Comparison of ENCODE assay signal across 20 mouse cellular contexts in the genomic region with DNA sequence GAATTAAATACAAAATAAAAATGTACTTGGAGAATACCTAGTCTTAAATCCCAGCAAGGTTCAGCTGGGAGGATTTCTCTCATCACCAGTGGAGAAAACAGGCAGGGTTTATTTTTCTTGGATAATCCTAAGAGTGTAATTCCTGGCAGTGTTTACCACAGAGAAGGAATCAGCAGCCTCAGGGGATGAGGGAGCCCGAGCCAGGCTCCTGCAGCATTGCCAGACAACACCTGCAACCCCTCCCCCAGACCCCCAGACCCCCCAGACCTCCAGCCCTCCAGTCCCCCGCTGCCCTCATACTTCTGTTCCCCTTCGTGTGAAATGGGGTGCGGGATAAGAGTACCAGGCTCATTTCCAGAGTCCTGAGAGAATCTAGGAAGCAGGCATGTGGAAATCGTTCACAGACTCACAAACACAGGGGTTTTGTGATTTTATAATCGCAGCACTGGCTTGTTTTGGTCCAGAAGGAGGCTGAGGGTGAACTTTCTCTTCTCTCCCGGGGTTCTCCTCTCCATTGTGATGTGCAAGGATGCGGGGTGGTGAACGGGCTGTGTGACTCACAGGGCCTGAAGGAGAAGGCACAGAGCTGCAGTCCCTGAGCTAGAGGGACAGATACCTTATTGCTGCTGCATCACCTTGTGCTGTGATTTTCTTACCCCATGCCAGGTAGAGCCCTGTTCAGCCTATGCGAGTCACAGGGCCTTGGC.
A peak's percentile ranks its signal among the peaks of the same experiment; 100 is the strongest.
DNase-seq lines count a peak whose midpoint lies in the region; ATAC-seq lines count a peak whose summit lies in the region.
"Had no signal": no experiment of that assay in that cellular context is flagged by ENCODE, and none has a peak within 500 bp of the region (broad histone marks: within the 10 kb centered on the region; RNA-seq: fewer than 3 reads in every experiment).

No protein-coding gene starts in this region.

- H3K9me3 ChIP-seq in limb, embryonic 11.5 days (ENCODE audit: control insufficient read depth, low read length): no peaks in the 10 kb centered on the region
- H3K9me3 ChIP-seq: hindbrain, embryonic 15.5 days; intestine, embryonic 15.5 days had no signal

- no peaks in the 10 kb centered on the region for H3K27me3 ChIP-seq in limb, embryonic 11.5 days (ENCODE audit: control insufficient read depth, insufficient read depth, low read length)
- H3K27me3 ChIP-seq: CH12.LX; hindbrain, embryonic 15.5 days; intestine, embryonic 15.5 days; neural tube, embryonic 12.5 days had no signal

- ATAC-seq in limb, embryonic 11.5 days (ENCODE audit: insufficient number of reproducible peaks, low FRiP score, low TSS enrichment, low read depth): no peak
- ATAC-seq: intestine, embryonic 15.5 days had no signal

- no peak overlapping the region for H3K27ac ChIP-seq in limb, embryonic 11.5 days (replicated peaks; ENCODE audit: low read depth, low read length)
- H3K27ac ChIP-seq: heart, embryonic 10.5 days; hindbrain, embryonic 15.5 days; intestine, embryonic 15.5 days; neural tube, embryonic 12.5 days had no signal

- H3K9ac ChIP-seq in limb, embryonic 11.5 days (ENCODE audit: low read length): 0 out of 2 replicates have a peak overlapping the region, but pooled peaks have one; percentile 12
- H3K9ac ChIP-seq: hindbrain, embryonic 15.5 days; intestine, embryonic 15.5 days; neural tube, embryonic 12.5 days had no signal

- 41% methylated on average over 10 of the region's 10 CpGs for WGBS in limb, embryonic 11.5 days

- no peaks in the 10 kb centered on the region for H3K36me3 ChIP-seq in limb, embryonic 11.5 days (ENCODE audit: control insufficient read depth, insufficient read depth, low read length)
- H3K36me3 ChIP-seq: hindbrain, embryonic 15.5 days; intestine, embryonic 15.5 days had no signal

- peak; percentile 91 for DNase-seq in heart, adult 11 months
- DNase-seq in heart, postnatal 10 days: no peak
- peak; percentile 36 for DNase-seq in 3T3-L1 (ENCODE audit: low read depth, low spot score)
- DNase-seq in brain, adult 2 months (ENCODE audit: low read depth, low spot score): peak; percentile 61
- no peak for DNase-seq in limb, embryonic 11.5 days (ENCODE audit: low spot score)
- DNase-seq in ovary, postnatal 14 days (ENCODE audit: low spot score): no peak
- no peak for DNase-seq in lung, adult 18-20 months
- DNase-seq in adrenal gland, adult (ENCODE audit: inconsistent age in 2 of 2, low spot score in 1 of 2): no peak
- DNase-seq: adrenal gland, postnatal 10 days; gastrocnemius, postnatal 25 days; kidney, postnatal 4 days; lung, adult 2 months; thymus, postnatal 14 days had no signal

- no peak overlapping the region for H3K4me2 ChIP-seq in limb, embryonic 11.5 days (ENCODE audit: low read depth, severe bottlenecking)
- H3K4me2 ChIP-seq: hindbrain, embryonic 15.5 days; intestine, embryonic 15.5 days; liver, embryonic 11.5 days; neural tube, embryonic 12.5 days had no signal

- no peak overlapping the region for H3K4me3 ChIP-seq in limb, embryonic 11.5 days (ENCODE audit: low read depth, low read length)
- H3K4me3 ChIP-seq: heart, embryonic 10.5 days; hindbrain, embryonic 15.5 days; intestine, embryonic 15.5 days; megakaryocyte, embryonic 14.5 days; neural tube, embryonic 12.5 days had no signal

- H3K4me1 ChIP-seq in limb, embryonic 11.5 days (ENCODE audit: control insufficient read depth, insufficient read depth, low read length): no peaks in the 10 kb centered on the region; the same call in 1 of the 2 replicates
- H3K4me1 ChIP-seq: heart, embryonic 10.5 days; intestine, embryonic 15.5 days; megakaryocyte, embryonic 14.5 days had no signal

- intact Hi-C loops in heart, postnatal 10 days (cut with DNase I): no loop called here

Comparison
In these comparisons a context has a peak if more than half of its experiments do, and no peak if none do; other contexts are left out.
1. DNase-seq: peak in heart, adult 11 months (single experiment), 3T3-L1 (single experiment) and brain, adult 2 months (single experiment); none in heart, postnatal 10 days (0 of 2), limb, embryonic 11.5 days (single experiment), ovary, postnatal 14 days (single experiment), lung, adult 18-20 months (0 of 2) and adrenal gland, adult (0 of 2).